Mouse (Mus musculus): Measurements from ENCODE around the gene Selenos.
A peak's percentile ranks its signal among the peaks of the same experiment; 100 is the strongest.

Selenos gene

DNA sequence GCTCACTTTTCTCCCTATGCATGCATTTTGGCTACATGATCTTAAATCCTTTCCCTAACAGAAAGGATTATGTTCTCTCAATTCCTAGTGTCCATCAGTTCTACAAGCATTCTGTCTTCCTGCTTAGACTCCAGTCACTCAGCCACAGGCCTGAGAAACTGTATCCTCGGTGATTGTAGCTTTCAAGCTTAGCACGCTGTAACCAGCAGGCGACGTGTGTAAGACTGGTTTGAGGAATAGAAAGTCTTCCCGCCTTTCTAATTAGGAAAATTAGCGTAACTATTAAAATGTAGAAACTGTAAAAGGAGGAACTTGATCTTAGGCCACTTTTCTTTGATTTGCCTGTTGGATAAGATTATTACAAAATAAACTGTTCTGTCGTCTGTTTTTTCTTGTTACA is 39.3 kb downstream of the Selenos start:
- DNase-seq (ENCODE audit: inconsistent ontology term), result no peak

DNA sequence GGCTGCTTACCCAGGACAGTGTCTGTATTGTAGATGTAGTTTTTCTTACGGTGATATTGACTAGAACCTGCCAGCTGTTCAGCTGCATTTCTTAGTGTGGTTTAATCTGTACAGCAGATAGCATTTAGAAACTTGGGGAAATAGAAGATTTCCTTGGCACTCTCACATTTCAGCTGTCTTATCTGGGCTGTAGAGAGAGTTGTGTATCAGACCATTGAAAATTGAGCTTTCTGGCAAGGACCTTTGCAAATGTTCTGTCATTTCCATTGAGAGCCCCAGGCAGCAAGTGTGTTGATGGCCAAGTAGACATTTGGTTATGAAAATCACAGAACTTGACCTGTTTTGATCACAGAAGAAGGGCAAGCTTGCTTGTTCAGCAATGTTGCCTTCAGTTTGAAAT is 40.7 kb downstream of the Selenos start:
- peak; percentile 36 for DNase-seq (ENCODE audit: inconsistent ontology term)

DNA sequence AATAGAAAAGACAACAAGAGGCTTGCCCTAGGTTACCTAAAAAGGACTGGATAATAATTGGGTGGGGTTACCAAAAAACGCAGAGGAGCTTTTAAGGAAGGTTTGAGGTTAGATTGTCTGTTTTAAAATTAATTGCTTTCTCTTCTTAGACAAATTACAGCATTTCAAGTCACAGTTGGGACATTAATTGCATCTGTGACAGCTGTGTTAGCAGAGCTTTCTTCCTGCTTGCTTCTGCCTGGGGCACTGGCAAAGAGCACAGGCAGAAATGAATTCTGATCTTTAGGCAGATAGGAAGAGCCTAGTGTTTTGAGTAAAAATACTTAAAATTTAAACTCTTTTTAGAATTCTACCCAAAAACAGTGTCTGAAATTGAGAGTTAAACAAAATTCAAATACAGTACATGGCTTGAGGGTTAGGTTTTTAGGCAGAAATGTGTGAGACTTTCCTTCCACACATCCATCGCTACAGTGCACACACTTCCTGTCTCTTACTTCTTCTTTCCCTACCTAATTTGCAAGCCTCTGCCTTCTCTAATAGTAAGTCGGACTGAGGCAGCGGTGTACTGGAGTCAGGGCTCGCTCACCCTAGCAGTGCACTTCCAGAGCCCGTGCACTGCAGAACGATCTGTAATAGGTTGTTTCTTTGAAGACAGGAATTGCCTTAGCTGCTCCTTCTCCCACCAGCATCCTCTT is 41.4 kb downstream of the Selenos start:
- DNase-seq (ENCODE audit: inconsistent ontology term), result no peak

DNA sequence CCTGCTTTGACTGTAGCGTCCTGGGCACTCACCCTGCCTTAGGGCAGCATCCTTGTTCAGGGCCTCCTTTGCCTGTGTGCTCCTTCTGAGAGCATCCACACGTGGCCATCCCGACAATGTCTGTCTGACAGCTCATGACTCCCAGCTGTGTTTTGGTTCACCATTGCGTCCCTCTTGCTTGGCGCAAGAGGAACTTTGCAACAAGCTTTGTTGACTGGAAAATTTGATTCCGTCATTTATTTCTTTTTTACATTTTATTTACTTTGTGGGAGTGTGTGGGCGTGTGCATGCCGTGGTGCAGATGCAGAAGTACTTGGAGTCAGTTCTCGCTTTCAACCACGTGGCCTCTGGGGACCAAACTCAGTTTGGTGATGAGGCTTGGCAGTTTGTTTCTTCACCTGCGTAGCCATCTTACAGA is 45.1 kb downstream of the Selenos start:
- DNase-seq (ENCODE audit: inconsistent ontology term), result no peak

DNA sequence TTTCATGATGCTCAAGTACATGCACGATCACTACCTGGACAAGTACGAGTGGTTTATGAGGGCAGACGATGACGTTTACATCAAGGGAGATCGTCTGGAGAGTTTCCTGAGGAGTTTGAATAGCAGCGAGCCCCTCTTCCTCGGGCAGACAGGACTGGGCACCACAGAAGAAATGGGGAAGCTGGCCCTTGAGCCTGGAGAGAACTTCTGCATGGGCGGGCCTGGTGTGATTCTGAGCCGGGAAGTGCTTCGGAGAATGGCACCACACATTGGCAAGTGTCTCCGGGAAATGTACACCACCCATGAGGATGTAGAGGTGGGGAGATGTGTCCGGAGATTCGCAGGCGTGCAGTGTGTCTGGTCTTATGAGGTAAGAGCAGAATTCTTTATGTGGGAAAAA is 45.9 kb downstream of the Selenos start:
- no peak for DNase-seq (ENCODE audit: inconsistent ontology term)

DNA sequence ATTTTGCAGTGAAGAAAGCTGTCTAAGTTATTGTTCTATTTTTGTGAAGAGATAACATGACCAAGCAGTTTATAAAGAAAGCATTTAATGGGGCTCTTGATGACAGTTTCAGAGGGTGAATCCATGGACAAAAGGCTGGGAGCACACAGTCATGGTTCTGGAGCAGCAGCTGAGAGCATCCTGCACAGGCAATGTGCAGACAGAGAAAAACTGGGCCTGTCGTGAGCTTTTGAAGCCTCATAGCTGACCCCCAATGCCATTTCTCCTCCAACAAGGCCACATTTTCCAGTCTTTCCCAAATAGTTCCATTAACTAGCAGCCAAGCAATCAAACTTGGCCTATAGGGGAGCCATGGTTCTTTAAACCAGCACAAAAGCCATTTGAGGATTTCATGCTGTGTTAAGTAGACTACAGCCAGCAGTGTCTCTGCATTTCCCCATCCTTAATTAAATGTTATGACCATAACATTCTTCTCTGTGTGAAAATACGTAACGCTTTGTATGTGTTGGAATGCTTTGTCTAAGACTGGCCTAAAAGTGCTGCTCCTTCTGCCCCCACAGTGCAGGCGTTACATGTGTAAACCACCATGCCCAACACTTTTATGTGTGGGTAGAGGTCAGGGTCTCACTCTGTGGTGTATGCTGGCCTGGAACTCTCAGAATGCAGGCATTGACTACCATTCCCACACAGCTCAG is 48.6 kb downstream of the Selenos start:
- peak; percentile 86 for DNase-seq (ENCODE audit: inconsistent ontology term)

DNA sequence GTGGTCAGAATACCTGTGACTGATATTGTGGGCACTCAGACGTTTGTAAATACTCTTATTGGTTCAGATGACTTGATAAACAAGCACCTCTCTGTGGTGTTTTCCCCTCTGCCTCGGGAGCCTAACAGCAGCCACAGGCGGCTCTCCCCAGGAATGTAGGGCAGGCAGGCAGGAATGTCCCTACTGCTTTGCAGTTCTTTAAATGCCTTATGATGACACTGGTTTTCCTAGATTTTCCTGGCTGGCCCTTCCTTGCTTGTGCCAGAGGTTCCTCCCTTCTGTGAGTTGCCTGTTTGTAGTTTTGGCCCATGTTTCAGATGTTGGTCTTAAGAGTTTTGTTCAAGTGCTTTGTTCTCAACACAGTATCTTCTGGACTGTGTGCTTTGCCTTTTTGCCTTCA is 49.4 kb downstream of the Selenos start:
- peak; percentile 89 for DNase-seq (ENCODE audit: inconsistent ontology term)

DNA sequence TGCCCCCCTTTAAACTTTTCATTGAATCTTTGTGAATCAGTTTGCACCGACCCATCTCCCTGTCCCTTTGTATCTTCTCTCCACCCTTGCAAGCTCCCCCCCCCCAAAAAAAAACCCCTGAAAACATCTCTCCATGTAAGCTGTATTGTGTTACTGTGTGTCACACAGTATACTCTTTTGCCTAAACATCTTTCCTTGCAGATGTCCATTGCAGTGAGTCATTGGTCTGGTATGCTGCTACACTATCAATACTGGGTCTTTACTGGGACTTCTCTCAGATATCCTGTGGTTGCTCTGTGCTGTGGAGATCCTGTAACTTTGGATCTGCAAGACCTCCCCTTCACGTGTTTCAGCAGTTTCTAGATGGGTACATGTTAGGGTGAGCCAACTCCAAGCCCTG is 50.8 kb downstream of the Selenos start:
- DNase-seq (ENCODE audit: inconsistent ontology term), result peak; percentile 66

DNA sequence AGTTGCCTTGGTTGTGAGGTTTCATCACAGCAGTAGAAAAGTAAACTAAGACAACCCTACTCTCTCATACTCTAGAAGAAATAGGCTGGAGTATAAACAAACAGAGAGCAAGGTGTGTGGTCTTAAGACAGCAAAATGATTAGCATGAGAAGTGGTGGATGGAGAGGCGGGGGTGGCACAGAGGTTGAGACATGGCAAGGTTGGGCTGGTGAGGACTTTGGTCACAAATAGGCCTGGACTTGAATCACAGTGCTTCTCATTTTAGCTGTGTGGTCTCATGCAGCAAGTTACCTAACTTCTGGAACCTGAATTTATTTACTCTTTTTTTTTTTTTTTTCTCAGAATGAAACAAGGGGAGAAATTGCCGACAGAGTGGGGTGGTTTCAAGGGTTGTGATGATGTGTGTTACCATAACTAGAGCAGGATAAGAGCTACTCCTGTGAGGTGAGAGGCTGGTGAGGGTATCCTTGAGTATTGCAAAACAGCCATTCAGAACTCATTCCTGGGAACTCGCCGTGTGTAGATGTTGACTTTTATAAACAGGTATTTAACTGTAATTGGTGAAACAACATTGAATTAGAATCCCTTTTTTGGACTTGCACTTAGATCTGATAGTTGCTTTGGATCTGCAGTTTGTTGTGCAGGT is 52.5 kb downstream of the Selenos start:
- no peak for DNase-seq (ENCODE audit: inconsistent ontology term)

DNA sequence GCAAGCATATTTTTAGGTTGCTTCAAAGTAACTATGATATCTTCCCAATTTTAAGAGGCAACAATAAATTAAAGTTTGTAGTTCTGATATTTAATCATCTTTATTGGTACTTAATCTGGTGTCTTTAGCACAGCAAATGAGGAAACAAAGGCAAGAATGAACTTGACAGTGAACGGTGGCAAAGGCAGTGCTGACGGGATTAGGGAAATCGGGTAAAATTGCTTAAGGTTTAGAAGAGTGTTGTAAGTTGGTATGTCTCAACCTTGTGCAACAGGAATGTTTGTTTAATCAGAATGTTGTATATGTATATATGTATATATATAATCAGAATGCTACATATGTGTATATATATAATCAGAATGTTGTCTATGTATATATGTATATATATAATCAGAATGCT is 54.7 kb downstream of the Selenos start:
- DNase-seq (ENCODE audit: inconsistent ontology term), result no peak

DNA sequence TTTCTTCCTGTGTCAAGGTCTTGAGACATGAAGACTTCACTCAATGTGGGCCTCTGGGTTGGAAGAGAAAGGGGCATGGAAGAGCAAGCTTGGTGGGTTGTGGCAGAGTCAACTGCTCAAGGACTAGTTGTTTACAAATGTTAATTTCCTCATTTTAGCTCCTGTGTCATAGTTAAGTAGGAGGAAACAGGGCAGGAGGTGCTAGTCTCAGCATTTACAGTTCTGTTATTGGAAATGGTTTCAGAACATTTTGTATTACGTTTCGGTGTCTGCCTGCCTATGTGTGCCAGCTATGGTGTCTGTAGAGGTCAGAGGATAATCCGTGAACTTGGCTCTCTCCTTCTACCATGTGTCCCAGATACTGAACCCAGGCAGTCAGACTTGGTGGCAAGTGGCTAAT is 56.2 kb downstream of the Selenos start:
- no peak for DNase-seq (ENCODE audit: inconsistent ontology term)

DNA sequence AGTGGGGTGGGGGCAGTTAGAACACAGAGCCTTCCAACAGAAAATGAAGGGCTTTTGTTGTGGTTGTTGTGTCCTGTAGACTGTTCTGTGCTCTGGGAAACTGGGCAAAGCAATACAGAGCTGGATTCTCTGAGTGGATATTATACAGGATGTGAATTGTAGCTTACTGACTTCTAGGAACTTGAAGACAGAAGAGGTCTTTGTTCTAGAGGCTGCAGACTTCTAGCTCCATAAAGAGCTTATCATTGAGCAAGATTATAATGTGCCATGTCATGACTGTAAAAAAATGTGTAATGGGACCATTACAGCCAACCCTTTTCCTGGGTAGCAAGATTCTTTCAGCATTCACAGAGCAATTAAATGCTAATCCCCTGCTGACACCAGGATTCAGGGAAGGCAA is 56.7 kb downstream of the Selenos start:
- DNase-seq (ENCODE audit: inconsistent ontology term), result peak; percentile 42

DNA sequence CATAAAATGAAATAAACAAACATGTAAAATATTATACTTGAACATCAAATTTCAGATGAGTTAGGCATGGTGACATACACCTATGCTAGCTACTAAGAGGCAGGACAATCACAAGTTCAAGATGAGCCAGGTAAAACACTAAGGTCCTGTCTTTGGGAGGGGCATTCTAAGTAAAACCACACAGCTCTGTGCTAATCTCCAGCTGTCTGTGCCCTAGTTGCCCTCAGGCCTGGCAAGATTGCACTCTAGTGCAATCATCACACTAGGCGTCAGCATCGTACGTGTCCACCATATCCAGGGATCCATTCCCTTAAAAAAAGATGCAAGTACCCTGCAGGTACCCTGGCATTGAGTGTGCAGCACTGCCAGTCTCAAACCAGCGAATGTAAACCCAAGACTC is 57.9 kb downstream of the Selenos start:
- no peak for DNase-seq (ENCODE audit: inconsistent ontology term)

DNA sequence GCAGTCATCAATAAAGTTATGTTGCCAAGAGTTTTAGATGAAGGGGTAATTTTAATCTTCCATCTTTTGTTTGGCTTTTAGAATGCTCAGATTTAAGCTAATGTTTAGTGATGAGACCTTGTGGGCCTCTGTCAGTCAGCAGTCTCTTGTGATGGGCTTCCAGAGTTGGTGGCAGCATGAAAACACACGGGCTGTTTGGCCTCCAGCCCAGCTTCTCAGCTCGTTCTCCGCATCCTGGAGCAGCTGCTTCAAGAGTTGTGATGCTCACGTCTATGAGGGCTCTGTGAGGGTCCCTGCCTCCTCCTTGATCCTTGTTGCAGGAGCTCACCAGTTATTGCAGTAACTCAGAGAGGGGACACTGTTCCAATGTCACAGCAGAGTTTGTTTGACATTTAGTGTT is 58.9 kb downstream of the Selenos start:
- DNase-seq (ENCODE audit: inconsistent ontology term), result no peak

DNA sequence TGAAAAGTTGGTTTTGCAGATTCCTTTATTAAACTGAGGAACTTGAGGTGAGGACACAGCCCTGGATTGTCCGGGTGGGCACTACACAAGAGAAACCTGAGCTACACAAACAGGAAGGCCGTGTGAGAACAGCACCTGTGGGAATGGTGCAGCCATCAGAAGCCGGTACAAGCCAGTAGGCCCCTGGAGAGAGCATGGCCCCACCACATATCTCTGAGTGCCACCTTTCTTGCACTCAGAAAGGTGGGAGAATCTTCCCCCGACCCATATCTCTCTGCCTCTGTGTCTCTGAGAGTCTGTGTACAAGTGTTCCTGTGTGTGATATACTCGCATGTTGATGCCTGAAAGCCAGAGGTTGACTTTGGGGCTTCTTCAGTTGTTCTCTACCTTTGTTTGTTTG is 59.4 kb downstream of the Selenos start:
- DNase-seq (ENCODE audit: inconsistent ontology term), result no peak
